Mouse (Mus musculus) stomach, embryonic 16.5 days (tissue): ENCODE measurements at regions not wholly inside any gene's neighbourhood (a gene's known extent, or its start where the extent isn't known, plus 50 kb on each side); places are given as distances from the start of the nearest gene placed in this dataset.

ENCODE experiments used
- ATAC-seq: fragments of 200-750 bp; cut with Nextera tagmentation; 2 replicates; pipeline ENCODE4 v1.8.0; 2017; ENCODE audit warnings: moderate number of reproducible peaks, moderate TSS enrichment; ENCODE audit not compliant: insufficient read depth, low FRiP score
- H3K27ac ChIP-seq: fragments of 300-500 bp; sonication (generic); 2 replicates; pipeline ENCODE4 v1.5.1; 2014; ENCODE audit warnings: low read length
- H3K27me3 ChIP-seq: fragments of 300-500 bp; sonication (generic); 2 replicates; pipeline ENCODE4 v1.6.1; 2014; ENCODE audit warnings: low read length, control low read depth, mixed read lengths; ENCODE audit not compliant: control insufficient read depth, insufficient read depth
- H3K36me3 ChIP-seq: fragments of 300-500 bp; sonication (generic); 2 replicates; pipeline ENCODE4 v1.6.1; 2014; ENCODE audit warnings: low read length; ENCODE audit not compliant: control insufficient read depth, insufficient read depth
- H3K4me1 ChIP-seq: fragments of 300-500 bp; sonication (generic); 2 replicates; pipeline ENCODE4 v1.6.1; 2014; ENCODE audit warnings: low read length, control low read depth, mixed read lengths; ENCODE audit not compliant: control insufficient read depth, insufficient read depth
- H3K4me2 ChIP-seq: fragments of 300-500 bp; sonication (generic); 2 replicates; pipeline ENCODE4 v1.6.1; 2014; ENCODE audit warnings: low read depth, low read length, mixed read lengths
- H3K4me3 ChIP-seq: fragments of 300-500 bp; sonication (generic); replicated peaks from 2 replicates; pipeline ENCODE4 v1.5.1; 2014; ENCODE audit warnings: mild to moderate bottlenecking, low read length
- H3K9ac ChIP-seq: fragments of 300-500 bp; sonication (generic); 2 replicates; pipeline ENCODE4 v1.6.1; 2014; ENCODE audit warnings: low read length
- H3K9me3 ChIP-seq: fragments of 300-500 bp; sonication (generic); replicated peaks from 2 replicates; pipeline ENCODE4 v1.6.1; 2016; ENCODE audit warnings: low read length, control low read depth; ENCODE audit not compliant: control insufficient read depth
- WGBS: fragments of 180-500 bp; shearing (Covaris S2); extraction: QIAGEN DNeasy Blood & Tissue Kit; methylation state at CpG from one replicate; pipeline ENCODE4 v1.1.7; 2014; 5-methylcytosine and 5-hydroxymethylcytosine counted together

GRCm38 (mm10) chr10:114972364-114972763 is 170.3 kb upstream of the Trhde start:
- Histone ChIP-seq H3K4me2 (no peak overlapping the region), H3K4me3 (no peak overlapping the region), H3K36me3 (no peaks in the 10 kb centered on the region), H3K27me3 (no peaks in the 10 kb centered on the region), H3K4me1 (no peaks in the 10 kb centered on the region), H3K9ac (no peak overlapping the region), H3K27ac (no peak overlapping the region), H3K9me3 (no peaks in the 10 kb centered on the region)
- no peak for ATAC-seq
- 73% methylated on average over 2 of the region's 2 CpGs for WGBS

DNA sequence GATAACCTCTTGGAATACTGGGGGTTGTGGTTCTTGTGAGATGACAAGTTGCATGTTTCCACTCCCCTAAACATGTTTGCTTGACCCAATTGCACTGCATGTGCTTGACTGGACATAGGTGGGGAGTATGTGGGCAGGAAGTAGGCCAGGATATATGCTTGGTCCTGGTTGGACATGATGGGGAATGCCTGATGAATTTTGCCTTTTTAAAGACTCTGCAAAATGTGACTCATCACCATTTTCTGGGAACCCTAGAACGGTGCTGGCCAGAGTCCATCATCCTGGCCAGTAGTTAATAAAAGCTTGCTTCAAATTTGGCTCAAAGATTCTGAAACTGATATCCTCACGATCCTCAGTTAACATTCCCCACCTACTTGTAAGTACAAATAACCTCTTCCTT is 161.5 kb upstream of the Trhde start:
- H3K27ac ChIP-seq = no peak overlapping the region
- WGBS = 67% methylated on average over 2 of the region's 2 CpGs
- no peak overlapping the region for H3K4me2 ChIP-seq
- no peak overlapping the region for H3K9ac ChIP-seq
- ATAC-seq = no peak
- H3K27me3 ChIP-seq = no peaks in the 10 kb centered on the region
- H3K4me1 ChIP-seq = no peaks in the 10 kb centered on the region
- no peaks in the 10 kb centered on the region for H3K9me3 ChIP-seq
- no peak overlapping the region for H3K4me3 ChIP-seq
- no peaks in the 10 kb centered on the region for H3K36me3 ChIP-seq

DNA sequence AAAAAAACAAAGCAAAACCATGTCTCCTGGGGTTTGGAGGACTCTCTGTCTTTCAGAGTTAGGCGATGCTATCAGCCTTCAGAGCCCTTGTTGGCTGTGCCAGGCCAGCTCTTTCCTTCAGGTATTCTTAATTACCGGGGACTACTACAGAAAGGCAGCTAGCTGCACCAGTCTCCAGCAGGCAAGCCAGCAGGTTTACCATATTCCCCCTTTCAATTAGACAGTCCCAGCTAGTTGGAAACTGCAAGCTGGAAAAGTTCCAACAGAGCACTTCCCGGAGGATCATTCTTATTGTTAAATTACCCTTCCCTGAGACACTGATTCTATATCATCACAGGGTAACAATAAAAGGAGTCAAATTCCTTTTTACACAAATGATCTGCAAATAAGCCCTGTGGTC is 155.8 kb upstream of the Trhde start:
- H3K4me3 ChIP-seq = no peak overlapping the region
- WGBS = 51% methylated on average over 3 of the region's 3 CpGs
- no peaks in the 10 kb centered on the region for H3K4me1 ChIP-seq
- no peaks in the 10 kb centered on the region for H3K36me3 ChIP-seq
- no peak overlapping the region for H3K27ac ChIP-seq
- no peak overlapping the region for H3K4me2 ChIP-seq
- no peak overlapping the region for H3K9ac ChIP-seq
- H3K9me3 ChIP-seq = no peaks in the 10 kb centered on the region
- H3K27me3 ChIP-seq = no peaks in the 10 kb centered on the region
- no peak for ATAC-seq

DNA sequence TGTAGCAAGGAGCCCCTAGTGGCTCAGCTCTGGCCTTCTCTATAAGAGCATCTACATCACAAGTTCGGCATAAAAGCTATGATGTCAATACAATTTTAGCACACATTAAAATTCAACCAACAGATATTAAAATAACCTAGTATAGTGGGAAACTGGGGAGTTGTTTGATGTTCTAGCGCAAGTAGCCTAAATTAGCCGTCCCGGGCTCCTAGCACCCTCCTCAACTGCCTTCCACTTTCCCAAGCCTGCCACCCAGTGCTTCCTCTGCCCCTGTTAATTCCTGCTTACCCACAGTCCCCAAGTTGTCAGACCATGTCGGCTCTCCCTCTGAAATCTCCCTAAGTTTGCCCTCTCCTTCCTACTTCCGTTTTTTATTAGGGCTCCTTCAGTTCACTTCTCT is 154.2 kb upstream of the Trhde start:
- Histone ChIP-seq H3K9ac (no peak overlapping the region), H3K9me3 (no peaks in the 10 kb centered on the region), H3K4me2 (no peak overlapping the region), H3K27ac (no peak overlapping the region), H3K4me1 (no peaks in the 10 kb centered on the region), H3K4me3 (no peak overlapping the region), H3K27me3 (no peaks in the 10 kb centered on the region), H3K36me3 (no peaks in the 10 kb centered on the region)
- 80% methylated on average over 6 of the region's 6 CpGs for WGBS
- no peak for ATAC-seq

- no peak overlapping the region for H3K4me2 ChIP-seq
- no peaks in the 10 kb centered on the region for H3K36me3 ChIP-seq
- H3K4me3 ChIP-seq = no peak overlapping the region
- H3K4me1 ChIP-seq = no peaks in the 10 kb centered on the region
- H3K27me3 ChIP-seq = no peaks in the 10 kb centered on the region
- H3K9ac ChIP-seq = no peak overlapping the region
- ATAC-seq = no peak
- H3K27ac ChIP-seq = no peak overlapping the region
- H3K9me3 ChIP-seq = no peaks in the 10 kb centered on the region
These were observed 153.5 kb upstream of the Trhde start for GRCm38 (mm10) chr10:114955608-114956007.

- no peaks in the 10 kb centered on the region for H3K36me3 ChIP-seq
- H3K27me3 ChIP-seq = no peaks in the 10 kb centered on the region
- H3K9me3 ChIP-seq = no peaks in the 10 kb centered on the region
- no peak overlapping the region for H3K9ac ChIP-seq
- no peaks in the 10 kb centered on the region for H3K4me1 ChIP-seq
- WGBS = 72% methylated on average over 12 of the region's 12 CpGs
- H3K27ac ChIP-seq = no peak overlapping the region
- no peak for ATAC-seq
- H3K4me3 ChIP-seq = no peak overlapping the region
- H3K4me2 ChIP-seq = no peak overlapping the region
These were observed 151.3 kb upstream of the Trhde start for GRCm38 (mm10) chr10:114953358-114953757.

- WGBS = 75% methylated on average over 6 of the region's 6 CpGs
- ATAC-seq = no peak
These were observed 147.1 kb upstream of the Trhde start for GRCm38 (mm10) chr10:114949194-114949593.

DNA sequence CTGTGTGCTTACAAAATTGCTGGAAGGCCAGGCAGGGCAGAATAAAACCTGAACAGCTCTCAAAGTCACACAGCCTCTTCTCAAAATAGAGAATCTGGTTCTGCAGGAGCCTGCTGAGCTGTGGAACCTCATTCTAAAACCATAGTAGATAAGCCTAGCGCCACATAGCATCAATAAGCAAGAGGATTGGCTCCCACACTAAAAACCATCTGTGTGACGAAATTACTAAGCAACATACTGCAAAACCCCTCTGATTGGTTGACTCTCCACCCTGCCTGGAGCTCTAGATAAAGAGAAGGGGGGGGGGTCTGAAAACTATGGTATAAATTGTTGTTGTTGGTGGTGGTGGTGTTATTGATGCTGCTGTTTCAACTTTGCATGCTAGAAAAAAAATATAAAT is 122.6 kb upstream of the Trhde start:
- ATAC-seq = no peak
- Histone ChIP-seq H3K36me3 (no peaks in the 10 kb centered on the region), H3K27ac (no peak overlapping the region), H3K9me3 (no peaks in the 10 kb centered on the region), H3K9ac (no peak overlapping the region), H3K4me2 (no peak overlapping the region), H3K4me3 (no peak overlapping the region), H3K4me1 (no peaks in the 10 kb centered on the region), H3K27me3 (no peaks in the 10 kb centered on the region)
- 68% methylated on average over 2 of the region's 2 CpGs for WGBS

More at GRCm38 (mm10) chr10:114949194-114949593, 147.1 kb upstream of the Trhde start:
- H3K4me3 ChIP-seq = no peak overlapping the region
- no peaks in the 10 kb centered on the region for H3K9me3 ChIP-seq
- no peak overlapping the region for H3K9ac ChIP-seq
- no peaks in the 10 kb centered on the region for H3K27me3 ChIP-seq
- H3K4me2 ChIP-seq = no peak overlapping the region
- H3K4me1 ChIP-seq = no peaks in the 10 kb centered on the region
- H3K27ac ChIP-seq = no peak overlapping the region
- H3K36me3 ChIP-seq = no peaks in the 10 kb centered on the region

GRCm38 (mm10) chr10:114913971-114914370 is 111.9 kb upstream of the Trhde start:
- WGBS = 44% methylated on average over 3 of the region's 3 CpGs
- no peaks in the 10 kb centered on the region for H3K9me3 ChIP-seq
- H3K9ac ChIP-seq = no peak overlapping the region
- H3K27ac ChIP-seq = no peak overlapping the region
- no peak for ATAC-seq
- no peak overlapping the region for H3K4me2 ChIP-seq
- no peaks in the 10 kb centered on the region for H3K27me3 ChIP-seq
- no peaks in the 10 kb centered on the region for H3K36me3 ChIP-seq
- no peak overlapping the region for H3K4me3 ChIP-seq
- no peaks in the 10 kb centered on the region for H3K4me1 ChIP-seq

DNA sequence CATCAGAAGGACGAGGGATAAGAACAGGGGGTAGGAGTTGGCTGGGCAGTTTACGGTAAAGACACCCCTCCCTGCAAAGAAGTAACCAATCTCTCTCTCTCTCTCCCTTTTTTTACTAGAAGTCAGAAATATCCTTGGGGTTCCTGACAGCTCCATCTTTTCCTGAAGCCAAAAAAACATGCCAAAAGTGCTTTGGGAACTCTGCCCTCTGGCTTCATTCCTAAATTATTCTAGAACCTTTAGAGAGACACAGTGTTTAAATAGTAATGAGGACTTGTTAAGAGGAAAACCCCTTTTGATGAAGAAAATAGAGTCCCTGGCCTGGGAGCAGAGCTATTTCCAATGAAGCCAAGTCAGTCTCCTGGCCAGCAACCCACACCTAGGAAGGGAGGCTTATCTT is 89.8 kb upstream of the Trhde start:
- no peak for ATAC-seq
- no peaks in the 10 kb centered on the region for H3K36me3 ChIP-seq
- H3K4me1 ChIP-seq = no peaks in the 10 kb centered on the region
- H3K4me2 ChIP-seq = no peak overlapping the region
- 79% methylated on average over 2 of the region's 2 CpGs for WGBS
- no peaks in the 10 kb centered on the region for H3K9me3 ChIP-seq
- no peak overlapping the region for H3K27ac ChIP-seq
- no peak overlapping the region for H3K9ac ChIP-seq
- H3K4me3 ChIP-seq = no peak overlapping the region
- H3K27me3 ChIP-seq = no peaks in the 10 kb centered on the region
